Mouse (Mus musculus) G1E (cell line): ENCODE data around the gene Sp2.

Source experiments
- CTCF ChIP-seq: IDR thresholded peaks from 2 replicates; pipeline ENCODE4 v1.5.1; 2012; ENCODE audit warnings: low read depth, low read length, inconsistent platforms, mixed read lengths
- POLR2AphosphoS5 ChIP-seq: IDR thresholded peaks from 2 replicates; pipeline ENCODE4 v1.6.1; 2012; ENCODE audit warnings: low read depth, low read length, inconsistent platforms; ENCODE audit not compliant: insufficient replicate concordance
- TAL1 ChIP-seq: conservative IDR thresholded peaks from 2 replicates; pipeline ENCODE4 v1.6.1; 2012; ENCODE audit warnings: low read depth, low read length, inconsistent platforms, mixed read lengths

- TF ChIP-seq TAL1 (no peak), CTCF (no peak), POLR2AphosphoS5 (no peak)
Measured at GRCm38 (mm10) chr11:96966172-96966571, 16.6 kb downstream of the Sp2 start.
